Mouse (Mus musculus) heart, adult 11 months (tissue): ENCODE data around the gene Arhgap33.
"Not testable (repeated sequence)": the region's sequence is repeated elsewhere in the genome, so short reads cannot be mapped to it uniquely, and the experiment has no call there.

ENCODE experiments used
- DNase-seq: peaks from one replicate; pipeline ENCODE4 v3.0.0; 2022

Gene Arhgap33

DNA sequence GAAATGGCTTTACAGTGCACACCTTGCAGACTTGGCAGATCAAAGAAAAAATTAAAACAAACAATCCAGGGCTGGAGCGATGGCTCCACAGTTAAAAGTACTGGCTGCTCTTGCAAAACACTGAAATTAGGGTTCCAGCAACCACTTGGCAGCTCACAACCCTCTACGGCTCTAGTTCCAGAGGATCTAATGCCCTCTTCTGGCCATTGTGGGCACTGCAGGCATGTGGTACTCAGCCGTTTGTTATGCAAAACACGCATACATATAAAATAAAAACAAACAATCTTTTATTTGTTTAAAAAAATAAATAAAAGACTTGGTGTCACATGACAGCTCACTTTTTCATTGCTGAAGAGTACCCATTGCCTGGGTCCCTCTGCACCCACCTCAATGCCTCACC is 42.1 kb downstream of the Arhgap33 start:
- DNase-seq: no peak

DNA sequence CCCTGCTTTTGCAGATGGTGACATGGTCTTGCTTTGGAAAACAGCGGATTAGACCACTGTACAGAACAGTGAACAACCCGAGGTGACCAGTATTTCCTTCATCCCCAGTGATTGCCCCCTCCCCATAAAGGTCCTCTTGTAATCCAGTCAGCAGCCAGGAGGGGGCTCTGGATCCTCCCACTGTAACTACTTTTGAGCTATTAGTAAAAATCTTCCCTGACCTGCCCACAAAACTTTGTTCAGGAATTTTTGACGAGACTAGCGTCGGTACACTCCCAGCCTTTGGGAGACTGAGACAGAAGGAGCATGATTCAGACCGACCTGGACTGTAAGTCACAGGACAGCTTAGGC is 43.9 kb downstream of the Arhgap33 start:
- no peak for DNase-seq

DNA sequence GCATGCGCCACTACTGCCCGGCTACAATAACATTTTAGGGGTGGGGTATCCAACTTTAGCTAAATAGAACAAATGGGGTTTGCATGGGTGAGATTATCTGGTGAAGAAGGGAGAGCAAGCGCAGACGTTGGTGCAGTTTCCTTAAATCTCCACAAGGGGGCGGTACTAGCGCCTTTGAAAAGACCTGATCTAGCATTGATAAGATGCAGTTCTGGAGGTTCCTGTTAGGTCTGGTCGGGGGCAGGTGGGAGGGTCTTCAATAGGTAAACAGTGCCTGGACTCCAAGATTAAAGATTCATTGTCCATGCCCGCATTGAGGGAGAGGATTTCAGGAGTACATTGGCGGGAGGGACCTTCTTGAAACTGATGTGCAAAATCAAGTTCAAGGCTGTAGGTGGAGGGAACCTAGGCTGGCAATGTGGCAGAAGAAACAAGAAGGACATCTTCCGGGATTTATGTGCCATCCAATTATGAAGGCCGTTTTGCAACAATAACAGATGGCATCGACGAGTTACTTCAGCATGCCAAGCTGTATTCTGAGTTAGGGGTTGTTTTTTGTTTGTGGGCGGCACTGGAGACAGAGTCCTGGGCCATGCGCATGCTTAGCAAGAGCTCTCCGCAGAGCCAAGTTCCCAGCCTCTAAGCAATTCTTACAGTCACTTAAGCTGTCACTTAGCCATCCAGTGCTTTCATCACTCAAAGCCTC is 44.5 kb downstream of the Arhgap33 start:
- DNase-seq: no peak

DNA sequence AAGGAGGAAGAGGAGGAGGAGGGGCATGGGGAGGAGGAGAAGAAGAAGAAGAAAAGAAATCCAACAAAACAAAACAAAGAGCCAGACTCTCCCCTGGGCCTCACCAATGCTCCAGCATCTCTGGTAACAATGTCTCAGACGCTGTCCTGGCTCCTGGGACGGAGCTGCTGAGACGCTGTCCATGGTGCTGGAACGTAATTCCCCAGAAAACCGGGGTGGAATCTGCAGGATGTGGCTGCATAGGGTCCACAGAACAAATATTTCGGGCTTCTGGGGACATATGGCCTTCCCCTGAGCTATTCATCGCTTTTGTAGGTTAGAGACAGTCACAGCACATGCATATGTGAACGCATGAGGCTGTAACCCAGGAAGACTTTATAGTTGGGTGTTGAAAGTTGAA is 50.6 kb downstream of the Arhgap33 start:
- DNase-seq: no peak

DNA sequence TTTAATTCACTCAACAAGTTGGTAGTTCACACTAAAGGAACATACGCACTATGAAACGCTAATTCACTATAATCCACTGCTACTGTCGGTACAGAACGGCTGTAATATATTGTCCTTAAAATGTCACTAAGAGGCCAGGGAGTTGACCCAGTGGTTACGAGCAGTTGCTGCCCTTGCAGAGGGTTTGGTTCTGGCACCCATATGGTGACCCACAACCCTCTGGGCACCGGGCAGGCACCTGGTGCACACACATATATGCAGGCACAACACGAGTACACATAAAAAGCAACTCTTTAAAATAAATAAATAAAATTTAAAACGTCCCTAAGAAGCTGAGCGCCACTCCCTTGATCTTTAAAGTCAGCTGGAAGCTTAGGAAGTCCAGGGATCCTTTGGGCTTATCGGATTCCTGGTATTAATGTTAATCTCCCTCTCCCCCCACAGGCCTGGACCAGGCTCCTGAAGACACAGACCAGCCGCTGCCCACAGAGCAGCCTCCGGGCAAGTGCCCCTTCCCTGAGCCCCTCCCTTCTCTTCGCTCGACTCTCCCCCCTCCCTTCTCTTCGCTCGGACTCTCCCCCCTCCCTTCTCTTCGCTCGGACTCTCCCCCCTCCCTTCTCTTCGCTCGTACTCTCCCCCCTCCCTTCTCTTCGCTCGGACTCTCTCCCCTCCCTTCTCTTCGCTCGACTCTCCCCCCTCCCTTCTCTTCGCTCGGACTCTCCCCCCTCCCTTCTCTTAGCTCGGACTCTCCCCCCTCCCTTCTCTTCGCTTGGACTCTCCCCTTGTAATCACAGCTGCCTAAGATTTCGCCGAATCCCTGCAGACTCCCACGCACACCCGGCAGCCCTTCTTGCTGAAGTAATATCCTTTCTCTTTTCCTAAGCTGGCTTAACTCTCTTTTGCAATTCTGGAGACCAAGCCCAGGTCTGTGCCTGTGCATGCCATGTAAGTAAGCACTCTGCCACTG is 57.2 kb downstream of the Arhgap33 start:
- DNase-seq: no peak

DNA sequence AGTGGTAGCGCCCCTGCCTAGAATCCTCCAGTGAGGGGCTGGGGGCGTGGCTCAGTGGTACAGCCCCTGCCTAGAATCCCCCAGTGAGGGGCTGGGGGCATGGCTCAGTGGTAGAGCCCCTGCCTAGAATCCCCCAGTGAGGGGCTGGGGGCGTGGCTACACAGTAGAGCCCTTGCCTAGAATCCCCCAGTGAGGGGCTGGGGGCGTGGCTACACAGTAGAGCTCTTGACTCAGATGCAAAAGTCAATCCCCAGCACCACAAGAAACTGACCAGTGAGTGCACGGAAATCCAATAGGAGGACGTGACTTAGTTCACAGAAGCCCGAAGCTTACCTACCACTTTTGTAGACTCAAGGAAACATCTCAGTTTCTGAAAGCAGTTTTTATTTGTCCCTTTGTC is 58.7 kb downstream of the Arhgap33 start:
- DNase-seq: not testable (repeated sequence)

DNA sequence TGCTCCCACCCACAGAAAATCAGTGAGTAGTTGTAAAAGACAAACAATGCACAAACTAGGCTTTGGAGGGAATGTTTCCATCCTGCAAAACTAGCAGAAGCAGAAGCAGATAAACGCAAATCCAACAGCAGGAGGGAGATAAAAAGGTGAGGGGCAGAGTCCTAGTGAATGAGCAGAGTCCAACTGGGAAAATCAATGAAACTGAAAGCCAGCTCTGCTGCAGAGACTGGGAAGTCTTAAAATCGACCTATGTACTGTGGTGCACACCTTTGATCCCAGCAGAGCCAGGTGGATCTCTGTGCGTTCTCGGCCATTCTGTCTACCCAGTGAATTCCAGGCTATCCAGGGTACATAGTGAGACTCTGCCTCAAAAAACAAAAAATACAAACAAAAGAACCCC is 59.9 kb downstream of the Arhgap33 start:
- DNase-seq: no peak

DNA sequence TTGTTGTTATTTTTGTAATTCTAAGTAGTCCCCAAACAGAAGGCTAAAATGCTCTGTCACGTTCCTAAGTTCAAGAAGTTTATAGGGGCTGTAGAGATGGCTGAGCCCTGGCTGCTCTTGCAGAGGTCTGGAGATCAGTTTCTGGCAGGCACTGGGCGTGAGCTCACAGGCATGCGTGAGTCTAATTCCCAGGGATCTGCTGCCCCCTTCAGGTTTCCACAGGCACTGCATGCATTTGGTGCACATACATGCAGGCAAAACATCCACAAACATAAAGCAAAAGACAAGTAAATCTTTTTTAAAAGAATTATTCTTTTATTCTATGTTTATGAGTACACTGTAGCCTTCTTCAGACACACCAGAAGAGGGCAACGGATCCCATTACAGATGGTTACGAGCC is 62.4 kb downstream of the Arhgap33 start:
- no peak for DNase-seq
